Mouse (Mus musculus) hindbrain, embryonic 10.5 days (tissue): Measurements from ENCODE around the gene Mlip. TPM values are rescaled to one million over a fixed set of nuclear protein-coding genes. Genes with fewer than 3 reads are reported as not detected.

Source experiments
- DNase-seq: peaks from one replicate; pipeline ENCODE4 v3.0.0-alpha.2; 2017; ENCODE audit warnings: low spot score
- H3K27ac ChIP-seq: fragments of 300-500 bp; sonication (generic); 2 replicates; pipeline ENCODE4 v1.5.1; 2016; ENCODE audit warnings: mild to moderate bottlenecking, moderate library complexity
- H3K27me3 ChIP-seq: fragments of 300-500 bp; sonication (generic); 2 replicates; pipeline ENCODE4 v1.6.1; 2016; ENCODE audit warnings: mild to moderate bottlenecking; ENCODE audit not compliant: poor library complexity, insufficient read depth, severe bottlenecking
- H3K36me3 ChIP-seq: fragments of 300-500 bp; sonication (generic); 2 replicates; pipeline ENCODE4 v1.6.1; 2016; ENCODE audit warnings: mild to moderate bottlenecking, moderate library complexity
- H3K4me1 ChIP-seq: fragments of 300-500 bp; sonication (generic); replicated peaks from 2 replicates; pipeline ENCODE4 v1.6.1; 2016; ENCODE audit warnings: mild to moderate bottlenecking
- H3K4me3 ChIP-seq: fragments of 300-500 bp; sonication (generic); 2 replicates; pipeline ENCODE4 v1.5.1; 2016; ENCODE audit warnings: mild to moderate bottlenecking, moderate library complexity
- H3K9me3 ChIP-seq: fragments of 300-500 bp; sonication (generic); 2 replicates; pipeline ENCODE4 v1.6.1; 2016; ENCODE audit warnings: mild to moderate bottlenecking, moderate library complexity
- WGBS: fragments of 180-500 bp; shearing (Covaris S2); methylation state at CpG from one replicate; pipeline ENCODE4 v1.1.7; 2016; 5-methylcytosine and 5-hydroxymethylcytosine counted together
- polyA plus RNA-seq: library from polyadenylated mRNA; unstranded; fragments of >200 nt; fragmentation: Nextera tagmentation; extraction: Ambion mirVana; gene quantifications from 2 replicates; pipeline ENCODE4 v1.2.1, GENCODE M21; 2016

Mlip gene
- 0.09 and 0.37 TPM in 2 replicates for polyA plus RNA-seq

DNA sequence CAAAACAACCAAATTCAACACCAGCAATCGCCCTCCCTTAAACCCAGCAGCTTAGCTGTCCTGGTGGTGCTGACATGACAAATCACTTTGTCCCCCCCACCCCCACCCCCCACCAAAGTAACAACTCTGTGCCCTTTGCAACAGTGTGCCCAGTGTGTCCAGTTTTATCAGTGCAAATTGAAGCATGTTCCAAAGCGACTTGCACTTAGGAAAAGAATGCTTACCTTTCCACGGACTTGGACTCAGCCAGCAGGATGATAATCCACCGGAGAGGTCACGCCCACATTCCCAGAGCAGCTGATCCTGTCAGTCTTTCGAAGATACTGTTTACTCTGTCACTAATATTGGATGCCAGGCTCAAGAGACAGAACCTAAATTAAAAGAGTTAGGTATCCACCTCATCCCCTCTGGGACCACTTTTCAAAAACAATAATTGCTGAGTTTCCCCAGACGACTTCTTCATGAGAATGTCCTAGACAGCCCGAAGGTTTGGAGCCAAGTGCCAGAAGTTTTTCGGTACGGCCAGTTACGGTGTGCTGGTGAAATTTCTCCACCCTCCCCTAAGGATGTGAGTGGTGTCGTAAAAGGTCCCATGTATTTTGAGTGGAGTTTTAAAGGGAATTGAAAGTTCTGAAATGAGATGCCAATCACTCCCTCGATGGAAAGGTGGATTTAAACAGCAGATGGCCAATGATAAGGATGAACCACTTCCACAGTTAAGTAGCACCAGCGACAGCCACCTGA lies at the start of gene Mlip:
Gene Mlip (minus strand): TSS at position 538 of the 744 bp plus-strand sequence.
- Histone ChIP-seq H3K9me3 (no peaks in the 10 kb centered on the region), H3K36me3 (no peaks in the 10 kb centered on the region), H3K4me1 (no peaks in the 10 kb centered on the region), H3K27ac (no peak within 1 kb of the TSS), H3K4me3 (no peak within 1 kb of the TSS), H3K27me3 (no peaks in the 10 kb centered on the region)
- WGBS, result 82% methylated on average over 14 of the region's 14 CpGs
- no peak for DNase-seq

DNA sequence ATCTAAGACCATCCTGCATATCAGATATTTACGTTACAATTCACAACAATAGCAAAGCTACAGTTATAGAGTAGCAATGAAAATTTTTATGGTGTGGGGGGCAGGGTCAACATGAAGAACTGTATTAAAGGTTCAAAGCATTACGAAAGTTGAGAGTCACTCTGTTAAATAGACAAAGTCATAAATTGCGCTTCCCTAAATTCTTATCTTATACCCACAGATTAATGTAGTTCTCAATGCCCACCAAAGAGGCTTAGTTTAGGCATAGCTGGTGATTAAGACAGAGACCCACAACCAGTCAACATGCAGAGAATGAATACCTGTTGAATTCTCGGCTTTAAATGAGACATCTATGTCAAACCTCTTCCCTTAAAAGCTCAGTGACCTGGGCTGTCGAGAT lies 47.0 kb upstream of the Mlip start:
- DNase-seq, result no peak
- H3K4me1 ChIP-seq, result no peaks in the 10 kb centered on the region
- WGBS, result 92% methylated on average over 5 of the region's 5 CpGs

DNA sequence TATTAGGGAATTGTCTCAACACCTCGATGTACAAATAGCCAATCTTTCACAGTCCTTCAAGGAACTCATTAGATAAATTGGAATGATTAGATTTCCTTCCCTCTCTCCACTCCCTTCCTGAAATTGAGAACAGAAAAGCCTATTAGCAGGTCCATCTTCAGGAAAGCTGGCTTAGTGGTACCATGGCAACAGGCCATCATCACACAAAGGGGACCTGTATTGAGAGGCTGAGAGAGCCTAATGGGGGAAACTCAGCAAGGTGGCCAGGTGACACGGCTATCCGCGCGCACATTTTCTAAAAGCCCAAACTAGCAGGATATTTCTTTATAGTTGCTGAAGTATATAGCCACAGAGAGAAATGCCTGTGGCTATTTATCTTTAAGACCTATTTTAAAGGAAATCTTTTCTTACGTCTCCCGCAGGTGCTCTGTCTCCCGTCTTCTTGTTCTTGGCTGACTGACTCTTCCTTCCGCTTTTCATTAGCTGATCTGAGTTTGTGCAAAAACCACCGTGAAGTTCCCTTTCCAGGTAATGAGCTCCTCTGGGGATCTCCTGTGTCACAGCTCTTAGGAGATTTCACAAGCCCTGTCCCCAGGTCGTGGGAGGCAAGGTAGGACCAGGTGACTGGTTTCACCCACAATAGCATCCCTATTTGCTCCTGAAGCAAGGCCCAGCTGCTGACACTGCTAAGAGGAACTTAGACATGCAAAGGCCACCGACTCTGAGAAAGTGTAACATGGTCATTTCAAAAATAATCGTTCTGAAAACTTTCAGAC lies 46.3 kb upstream of the Mlip start:
- Histone ChIP-seq H3K4me3 (no peak overlapping the region), H3K4me1 (no peaks in the 10 kb centered on the region), H3K9me3 (no peaks in the 10 kb centered on the region), H3K36me3 (no peaks in the 10 kb centered on the region), H3K27me3 (no peaks in the 10 kb centered on the region), H3K27ac (no peak overlapping the region)
- WGBS, result 76% methylated on average over 13 of the region's 13 CpGs
- no peak for DNase-seq

More for the DNA sequence above, 47.0 kb upstream of the Mlip start:
- no peak overlapping the region for H3K4me3 ChIP-seq
- H3K27me3 ChIP-seq, result no peaks in the 10 kb centered on the region
- H3K9me3 ChIP-seq, result no peaks in the 10 kb centered on the region
- H3K27ac ChIP-seq, result no peak overlapping the region
- no peaks in the 10 kb centered on the region for H3K36me3 ChIP-seq

DNA sequence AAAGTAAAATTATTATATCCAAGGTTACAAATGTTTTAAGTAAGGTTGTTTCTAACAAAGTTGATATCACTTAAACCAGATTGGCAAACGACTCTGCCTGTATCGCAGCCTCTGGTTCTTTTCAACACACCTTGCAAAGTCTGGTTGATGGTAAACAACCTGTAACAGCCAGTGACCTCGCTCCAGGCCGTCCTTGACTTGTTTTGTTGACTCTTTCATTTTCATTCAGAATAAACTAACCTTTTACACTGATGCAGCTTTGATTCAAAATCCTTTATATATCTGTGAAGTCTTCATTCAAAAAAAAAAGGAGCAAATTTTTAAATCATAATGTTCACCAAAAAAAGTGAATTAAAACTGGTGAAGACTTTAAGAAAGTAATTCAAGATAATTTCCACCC lies 44.3 kb upstream of the Mlip start:
- WGBS, result 79% methylated on average over 4 of the region's 4 CpGs
- no peak overlapping the region for H3K4me3 ChIP-seq
- no peaks in the 10 kb centered on the region for H3K36me3 ChIP-seq
- DNase-seq, result no peak
- no peaks in the 10 kb centered on the region for H3K4me1 ChIP-seq
- H3K27ac ChIP-seq, result no peak overlapping the region
- no peaks in the 10 kb centered on the region for H3K27me3 ChIP-seq
- H3K9me3 ChIP-seq, result no peaks in the 10 kb centered on the region

DNA sequence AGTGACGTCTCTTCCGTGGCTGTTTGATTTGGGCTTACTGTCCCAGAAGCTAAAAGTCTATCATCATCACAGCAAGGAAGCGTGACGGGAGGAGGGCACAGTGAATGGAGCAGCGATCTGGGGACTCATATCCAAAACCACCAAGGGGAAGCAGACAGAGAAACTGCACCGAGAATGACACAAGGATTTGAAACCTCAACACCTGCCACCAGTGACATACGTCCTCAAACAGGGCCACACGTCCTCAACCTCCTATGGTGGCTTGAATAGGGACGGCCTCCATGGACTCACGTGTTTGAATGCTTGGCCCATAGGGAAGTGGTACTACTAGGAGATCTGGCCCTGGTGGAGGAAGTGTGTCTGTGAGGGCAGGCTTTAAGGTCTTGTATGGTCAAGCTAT lies 38.5 kb upstream of the Mlip start:
- Histone ChIP-seq H3K27ac (no peak overlapping the region), H3K4me1 (no peaks in the 10 kb centered on the region), H3K9me3 (no peaks in the 10 kb centered on the region), H3K4me3 (no peak overlapping the region), H3K27me3 (no peaks in the 10 kb centered on the region), H3K36me3 (no peaks in the 10 kb centered on the region)
- DNase-seq, result no peak
- WGBS, result 91% methylated on average over 10 of the region's 10 CpGs

DNA sequence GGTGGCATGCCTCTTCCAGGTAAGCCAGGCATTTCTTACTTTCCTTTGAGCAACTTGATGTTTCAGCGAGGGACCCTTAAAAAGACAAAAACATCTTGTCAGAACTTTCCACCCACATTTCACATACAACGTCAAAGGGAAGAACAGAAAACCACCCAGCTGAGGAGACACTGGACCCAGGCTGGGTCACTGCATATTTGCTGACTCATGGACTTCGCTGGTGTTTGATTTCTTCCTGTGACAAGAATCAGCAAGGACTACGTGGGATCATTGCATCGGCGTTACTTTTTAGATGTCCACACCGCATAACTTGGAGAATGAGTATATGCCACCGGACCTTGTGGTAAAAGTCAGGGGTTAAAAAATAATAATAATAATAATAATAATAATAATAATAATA lies 36.2 kb upstream of the Mlip start:
- WGBS, result 89% methylated on average over 8 of the region's 8 CpGs
- H3K9me3 ChIP-seq, result no peaks in the 10 kb centered on the region
- H3K27me3 ChIP-seq, result no peaks in the 10 kb centered on the region
- no peaks in the 10 kb centered on the region for H3K4me1 ChIP-seq
- no peaks in the 10 kb centered on the region for H3K36me3 ChIP-seq
- H3K27ac ChIP-seq, result no peak overlapping the region
- DNase-seq, result no peak
- H3K4me3 ChIP-seq, result no peak overlapping the region

DNA sequence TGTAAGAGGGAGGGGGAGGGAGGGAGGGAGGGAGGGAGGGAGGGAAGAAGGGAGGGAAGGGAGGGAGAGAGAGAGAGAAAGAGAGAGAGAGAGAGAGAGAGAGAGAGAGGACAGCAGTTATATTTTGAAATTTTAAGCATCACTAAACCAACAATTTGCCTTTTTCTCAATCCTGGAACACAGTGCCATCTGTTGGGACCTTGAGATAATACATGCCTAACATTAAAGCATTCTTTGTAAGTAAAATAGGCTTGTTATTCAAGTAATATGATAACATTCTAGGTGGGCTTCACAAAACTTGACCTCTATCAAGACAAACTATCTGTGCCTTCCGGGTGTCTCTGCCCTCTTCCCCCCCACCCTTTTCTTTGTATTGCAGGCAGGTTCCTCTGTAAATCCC lies 34.0 kb upstream of the Mlip start:
- Histone ChIP-seq H3K4me1 (no peaks in the 10 kb centered on the region), H3K27me3 (no peaks in the 10 kb centered on the region), H3K36me3 (no peaks in the 10 kb centered on the region), H3K27ac (no peak overlapping the region), H3K4me3 (no peak overlapping the region), H3K9me3 (no peaks in the 10 kb centered on the region)
- 34% methylated on average over 1 of the region's 1 CpGs for WGBS
- no peak for DNase-seq

DNA sequence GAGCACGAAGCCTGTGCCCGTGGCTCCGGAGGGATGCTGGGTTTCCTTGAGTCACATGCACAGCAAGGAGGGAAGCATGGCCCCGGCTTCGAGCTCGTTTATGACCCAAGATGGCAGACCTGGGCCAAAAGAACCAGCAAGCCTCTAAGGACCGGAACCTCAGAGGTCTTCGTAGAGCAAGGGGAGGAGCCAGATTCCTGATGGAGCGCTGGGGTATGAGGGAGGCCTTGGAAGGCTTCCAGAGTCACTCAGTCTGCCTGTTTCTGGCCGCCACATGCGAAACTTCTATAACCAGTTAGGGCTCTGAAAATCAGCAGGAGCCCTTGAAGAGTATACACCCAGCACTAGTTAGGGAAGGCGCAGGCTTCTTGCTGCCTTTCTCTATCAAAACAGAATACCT lies 32.8 kb upstream of the Mlip start:
- WGBS, result 92% methylated on average over 12 of the region's 12 CpGs
- no peak for DNase-seq
- H3K4me3 ChIP-seq, result no peak overlapping the region
- no peaks in the 10 kb centered on the region for H3K27me3 ChIP-seq
- no peak overlapping the region for H3K27ac ChIP-seq
- no peaks in the 10 kb centered on the region for H3K36me3 ChIP-seq
- H3K4me1 ChIP-seq, result no peaks in the 10 kb centered on the region
- no peaks in the 10 kb centered on the region for H3K9me3 ChIP-seq

DNA sequence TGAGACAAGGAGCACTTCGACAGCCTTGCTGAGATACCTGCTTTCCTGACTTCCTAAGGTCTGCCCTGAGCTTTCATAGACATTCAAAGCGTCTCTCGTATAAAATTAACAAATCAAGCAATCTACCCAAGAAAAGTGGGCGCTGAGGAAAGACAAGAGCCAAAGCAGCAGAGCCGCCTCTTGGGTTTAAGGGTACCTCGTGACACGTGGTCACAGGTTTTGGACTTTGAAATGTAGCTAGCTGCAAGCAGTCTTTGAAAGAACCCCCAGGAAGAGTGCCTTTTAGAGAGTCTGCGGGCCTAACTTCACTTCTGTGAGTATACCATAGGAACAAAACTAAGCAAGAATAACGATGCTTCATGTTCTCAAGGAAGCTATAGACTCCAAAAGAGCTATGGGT lies 31.9 kb upstream of the Mlip start:
- DNase-seq, result no peak
- Histone ChIP-seq H3K36me3 (no peaks in the 10 kb centered on the region), H3K27ac (no peak overlapping the region), H3K9me3 (no peaks in the 10 kb centered on the region), H3K4me3 (no peak overlapping the region), H3K27me3 (no peaks in the 10 kb centered on the region), H3K4me1 (no peaks in the 10 kb centered on the region)
- 90% methylated on average over 9 of the region's 9 CpGs for WGBS

DNA sequence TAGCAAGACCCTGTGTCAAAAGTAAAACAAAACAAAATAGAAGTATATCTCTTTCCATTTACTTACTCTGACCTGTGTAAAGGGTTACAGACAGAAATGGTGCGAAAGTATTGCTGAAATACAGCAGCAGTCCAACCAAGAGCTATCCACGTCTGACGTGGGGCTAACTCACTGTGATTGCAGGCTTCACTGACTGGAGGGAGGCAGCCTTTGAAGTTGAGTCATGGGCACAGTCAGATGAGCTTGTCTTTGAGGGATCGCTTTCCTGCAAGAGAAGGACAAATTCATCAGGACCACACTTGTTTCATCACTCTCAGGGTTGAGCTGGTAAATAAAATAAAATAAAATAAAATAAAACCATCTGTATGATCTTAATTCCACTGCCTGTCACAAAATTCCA lies 31.2 kb upstream of the Mlip start:
- H3K27ac ChIP-seq, result no peak overlapping the region
- H3K4me1 ChIP-seq, result no peaks in the 10 kb centered on the region
- 78% methylated on average over 4 of the region's 4 CpGs for WGBS
- no peak for DNase-seq
- H3K27me3 ChIP-seq, result no peaks in the 10 kb centered on the region
- no peaks in the 10 kb centered on the region for H3K9me3 ChIP-seq
- no peak overlapping the region for H3K4me3 ChIP-seq
- no peaks in the 10 kb centered on the region for H3K36me3 ChIP-seq

DNA sequence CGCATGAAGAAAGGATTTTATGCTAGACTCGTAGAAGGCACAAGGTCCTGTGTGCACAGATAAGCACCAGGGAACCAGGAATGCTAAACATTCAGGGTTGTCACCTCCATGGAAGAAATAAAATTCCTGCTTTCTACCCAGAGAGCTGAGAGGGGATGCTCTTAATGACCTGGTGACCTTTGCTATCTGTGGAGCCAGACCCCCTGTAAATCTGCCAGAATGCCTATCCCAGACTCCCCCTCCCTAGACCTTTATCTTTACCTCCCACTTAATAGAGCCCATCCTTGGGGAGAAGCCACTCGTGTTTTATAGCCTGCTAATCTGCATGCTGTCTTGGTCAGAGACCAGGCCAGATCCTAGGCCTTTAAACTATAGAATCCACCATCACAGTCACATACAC lies 29.7 kb upstream of the Mlip start:
- WGBS, result 30% methylated on average over 3 of the region's 3 CpGs
- no peaks in the 10 kb centered on the region for H3K36me3 ChIP-seq

DNA sequence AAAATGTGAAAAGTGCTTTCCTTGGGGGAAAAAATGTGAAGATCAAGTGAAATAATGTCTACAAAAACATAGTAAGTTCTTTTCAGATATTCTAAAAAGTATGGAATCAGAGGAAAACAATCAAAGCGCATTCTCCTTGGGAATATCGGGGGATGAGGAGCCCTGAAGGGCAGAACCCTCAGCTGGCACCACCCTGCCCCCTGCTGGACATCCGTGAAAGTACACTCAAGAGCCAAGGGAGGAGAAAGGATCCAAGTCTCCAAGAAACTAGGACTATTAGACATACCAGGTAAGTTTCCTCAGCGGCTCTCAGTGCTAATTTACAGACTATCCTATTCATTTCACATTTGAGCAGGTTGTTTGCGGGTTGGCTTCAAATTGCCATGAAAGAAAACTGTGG lies 28.8 kb upstream of the Mlip start:
- no peaks in the 10 kb centered on the region for H3K9me3 ChIP-seq
- no peak overlapping the region for H3K4me3 ChIP-seq
- WGBS, result 16% methylated on average over 5 of the region's 5 CpGs
- DNase-seq, result peak; percentile 72
- H3K36me3 ChIP-seq, result no peaks in the 10 kb centered on the region
- H3K27ac ChIP-seq, result no peak overlapping the region
- 0 out of 2 replicates have a peak, but pooled peaks cover 2% of the 10 kb centered on the region for H3K4me1 ChIP-seq
- no peaks in the 10 kb centered on the region for H3K27me3 ChIP-seq

More for the DNA sequence above, 29.7 kb upstream of the Mlip start:
- H3K9me3 ChIP-seq, result no peaks in the 10 kb centered on the region
- DNase-seq, result no peak
- H3K27ac ChIP-seq, result no peak overlapping the region
- H3K4me3 ChIP-seq, result no peak overlapping the region
- no peaks in the 10 kb centered on the region for H3K27me3 ChIP-seq
- H3K4me1 ChIP-seq, result 0 out of 2 replicates have a peak, but pooled peaks cover 1% of the 10 kb centered on the region

DNA sequence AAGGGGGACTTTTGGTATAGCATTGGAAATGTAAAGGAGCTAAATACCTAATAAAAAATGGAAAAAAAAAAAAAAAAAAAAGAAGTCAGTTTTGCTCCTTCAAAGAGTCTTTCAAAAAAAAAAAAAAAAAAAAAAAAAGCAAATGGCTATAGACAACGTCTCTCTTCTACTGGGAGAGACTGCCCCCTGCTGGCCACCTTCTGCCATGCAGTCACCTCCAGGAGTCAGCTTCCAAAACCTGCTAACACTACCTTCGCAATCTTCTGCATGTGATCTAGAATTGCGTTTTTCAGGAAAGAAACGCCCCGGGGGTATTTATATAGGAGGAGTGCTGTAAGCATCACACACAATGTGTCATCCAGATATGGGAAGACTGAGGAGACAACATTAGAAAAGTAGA lies 26.9 kb upstream of the Mlip start:
- H3K27ac ChIP-seq, result no peak overlapping the region
- H3K4me1 ChIP-seq, result 0 out of 2 replicates have a peak, but pooled peaks cover 2% of the 10 kb centered on the region
- H3K27me3 ChIP-seq, result no peaks in the 10 kb centered on the region
- no peak overlapping the region for H3K4me3 ChIP-seq
- DNase-seq, result peak; percentile 71
- 45% methylated on average over 5 of the region's 5 CpGs for WGBS
- H3K36me3 ChIP-seq, result no peaks in the 10 kb centered on the region
- H3K9me3 ChIP-seq, result no peaks in the 10 kb centered on the region
